Mouse (Mus musculus): ENCODE results near the gene Anxa9. TPM values are rescaled to one million over a fixed set of nuclear protein-coding genes. Genes with fewer than 3 reads are reported as not detected.

Gene Anxa9
- polyA plus RNA-seq, 1 experiment from 2014 or later, result 1.7 TPM

DNA sequence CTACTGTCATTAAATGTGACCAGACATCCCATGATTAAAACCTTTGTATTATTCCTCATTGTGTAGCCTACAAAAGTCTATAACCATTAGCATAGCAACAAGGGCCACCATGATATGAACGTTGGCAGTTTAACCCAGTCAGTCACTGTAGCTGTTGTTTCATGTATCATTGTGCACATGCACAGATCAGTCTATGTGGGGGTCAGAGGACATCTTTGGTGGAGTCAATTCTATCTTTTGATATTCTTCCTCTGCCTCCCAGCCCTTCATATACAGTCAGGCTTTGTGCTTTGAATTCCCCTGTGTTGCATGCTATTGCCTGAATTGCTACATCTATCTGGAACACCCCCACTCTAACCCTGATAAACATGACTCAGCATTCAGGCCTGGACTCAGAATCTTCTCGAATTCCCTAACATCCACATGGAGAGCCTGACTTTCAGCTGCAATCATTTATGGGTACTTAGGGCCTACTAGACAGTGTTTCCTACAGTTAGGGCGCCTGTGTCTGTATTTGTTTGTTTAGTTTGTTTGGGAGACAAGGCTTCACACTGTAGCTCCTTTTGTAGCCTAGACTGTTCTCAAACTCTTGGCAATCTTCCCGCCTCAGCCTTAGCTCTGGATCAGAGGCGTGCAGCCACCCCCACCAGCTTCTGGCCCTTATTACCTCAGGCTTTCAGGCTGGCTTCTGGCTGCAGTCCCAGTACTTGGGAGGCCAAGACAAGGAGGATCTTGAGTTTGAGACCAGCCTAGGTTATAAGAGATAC, 60.3 kb downstream of the Anxa9 start:
- H3K9me3 ChIP-seq (replicated peaks), result 0 out of 2 replicates have a peak, but pooled peaks cover 3% of the 10 kb centered on the region
- no peaks in the 10 kb centered on the region for H3K27me3 ChIP-seq (replicated peaks)
- H3K4me2 ChIP-seq, result no peak overlapping the region
- H3K9ac ChIP-seq, result no peak overlapping the region
- H3K4me1 ChIP-seq (replicated peaks), result no peaks in the 10 kb centered on the region; the same call in 1 of the 2 replicates
- no peak overlapping the region for H3K4me3 ChIP-seq
- 77% methylated on average over 5 of the region's 5 CpGs for WGBS
- H3K27ac ChIP-seq (ENCODE audit: poor library complexity, severe bottlenecking), result no peak overlapping the region
- peaks cover 16% of the 10 kb centered on the region for H3K36me3 ChIP-seq
- ATAC-seq (ENCODE audit: insufficient number of reproducible peaks, low FRiP score), result no peak

Other genes starting within 250 kb of the Anxa9 start
- 18.2 and 18.5 TPM in 2 replicates for gene Pip5k1a, start 200.2 kb downstream of the Anxa9 start, polyA plus RNA-seq (2016; fragmentation: Nextera tagmentation; extraction: Ambion mirVana)
- 96.7 and 103 TPM in 2 replicates for gene Vps72, start 196.2 kb downstream of the Anxa9 start, polyA plus RNA-seq (2016; fragmentation: Nextera tagmentation; extraction: Ambion mirVana)
- 0.59 and 0.69 TPM in 2 replicates for gene Tmod4, start 182.7 kb downstream of the Anxa9 start, polyA plus RNA-seq (2016; fragmentation: Nextera tagmentation; extraction: Ambion mirVana)
- gene Scnm1, start 173.2 kb downstream of the Anxa9 start, polyA plus RNA-seq (2016; fragmentation: Nextera tagmentation; extraction: Ambion mirVana), result 48.6 and 52.7 TPM in 2 replicates
- 8.1 and 9.1 TPM in 2 replicates for gene Lysmd1, start 173.1 kb downstream of the Anxa9 start, polyA plus RNA-seq (2016; fragmentation: Nextera tagmentation; extraction: Ambion mirVana)
- 0.62 and 0.91 TPM in 2 replicates for gene Tnfaip8l2, start 164.8 kb downstream of the Anxa9 start, polyA plus RNA-seq (2016; fragmentation: Nextera tagmentation; extraction: Ambion mirVana)
- gene Sema6c, start 146.7 kb downstream of the Anxa9 start, polyA plus RNA-seq (2016; fragmentation: Nextera tagmentation; extraction: Ambion mirVana), result 3.6 and 5.5 TPM in 2 replicates
- 7.7 and 8.9 TPM in 2 replicates for gene Gabpb2, start 89.3 kb downstream of the Anxa9 start, polyA plus RNA-seq (2016; fragmentation: Nextera tagmentation; extraction: Ambion mirVana)
- 60.9 and 62.1 TPM in 2 replicates for gene Cdc42se1, start 78.4 kb downstream of the Anxa9 start, polyA plus RNA-seq (2016; fragmentation: Nextera tagmentation; extraction: Ambion mirVana)
- 12.8 and 13.6 TPM in 2 replicates for gene Mllt11, start 75.0 kb downstream of the Anxa9 start, polyA plus RNA-seq (2016; fragmentation: Nextera tagmentation; extraction: Ambion mirVana)
- 0.53 and 0.64 TPM in 2 replicates for gene Gm128, start 65.6 kb downstream of the Anxa9 start, polyA plus RNA-seq (2016; fragmentation: Nextera tagmentation; extraction: Ambion mirVana)
- gene Bnipl, start 56.0 kb downstream of the Anxa9 start, polyA plus RNA-seq (2016; fragmentation: Nextera tagmentation; extraction: Ambion mirVana), result not detected in 2 replicates
- gene Mindy1, start 25.8 kb downstream of the Anxa9 start, polyA plus RNA-seq (2016; fragmentation: Nextera tagmentation; extraction: Ambion mirVana), result 26.9 and 29.7 TPM in 2 replicates
- 29.5 and 31.7 TPM in 2 replicates for gene Prune1, start 25.1 kb downstream of the Anxa9 start, polyA plus RNA-seq (2016; fragmentation: Nextera tagmentation; extraction: Ambion mirVana)
- gene Cers2, start 7.6 kb upstream of the Anxa9 start, polyA plus RNA-seq (2016; fragmentation: Nextera tagmentation; extraction: Ambion mirVana), result 136 and 137 TPM in 2 replicates
- 29.7 and 30.9 TPM in 2 replicates for gene Setdb1, start 50.0 kb upstream of the Anxa9 start, polyA plus RNA-seq (2016; fragmentation: Nextera tagmentation; extraction: Ambion mirVana)
- gene 4930558C23Rik, start 95.7 kb upstream of the Anxa9 start, polyA plus RNA-seq (2016; fragmentation: Nextera tagmentation; extraction: Ambion mirVana), result not detected in 2 replicates
- gene Arnt, start 127.2 kb upstream of the Anxa9 start, polyA plus RNA-seq (2016; fragmentation: Nextera tagmentation; extraction: Ambion mirVana), result 35.0 and 38.0 TPM in 2 replicates
- 14.2 and 15.1 TPM in 2 replicates for gene Ctsk, start 192.1 kb upstream of the Anxa9 start, polyA plus RNA-seq (2016; fragmentation: Nextera tagmentation; extraction: Ambion mirVana)
- 5.3 and 7.5 TPM in 2 replicates for gene Ctss, start 219.6 kb upstream of the Anxa9 start, polyA plus RNA-seq (2016; fragmentation: Nextera tagmentation; extraction: Ambion mirVana)